Mouse (Mus musculus) activated CD4-positive, CD25-positive, alpha-beta regulatory T cell, adult 4 months (primary cell): ENCODE measurements around the gene Otp. TPM values are rescaled to one million over a fixed set of nuclear protein-coding genes. Genes with fewer than 3 reads are reported as not detected.

Source experiments
- ATAC-seq: one replicate; pipeline ENCODE4 v1.8.0; 2017
- polyA plus RNA-seq, 2 experiments: library from polyadenylated mRNA; unstranded; fragments of 100-300 nt; shearing (Covaris generic); gene quantifications; one replicate each; pipeline ENCODE4 v1.2.1; 2017

Otp gene
- polyA plus RNA-seq, 2 experiments from 2014 or later: not detected

GRCm38 (mm10) chr13:94874656-94875395 is 576 bp upstream of the Otp start:
- ATAC-seq: no peak

- no peak for ATAC-seq
Measured at GRCm38 (mm10) chr13:94876286-94877210, 1.1 kb downstream of the Otp start.

GRCm38 (mm10) chr13:94877211-94877590 is 1.8 kb downstream of the Otp start:
- ATAC-seq: no peak

GRCm38 (mm10) chr13:94877991-94878745 is 2.8 kb downstream of the Otp start:
- ATAC-seq: no peak

- no peak for ATAC-seq
Measured at GRCm38 (mm10) chr13:94881201-94881600, 5.8 kb downstream of the Otp start.

- ATAC-seq: no peak
Measured at GRCm38 (mm10) chr13:94882221-94882620, 6.8 kb downstream of the Otp start.

GRCm38 (mm10) chr13:94882711-94883145 is 7.3 kb downstream of the Otp start:
- ATAC-seq: no peak

- no peak for ATAC-seq
Measured at GRCm38 (mm10) chr13:94883163-94883965, 8.0 kb downstream of the Otp start.

- no peak for ATAC-seq
Measured at GRCm38 (mm10) chr13:94883966-94884960, 8.9 kb downstream of the Otp start.

- ATAC-seq: no peak
Measured at GRCm38 (mm10) chr13:94885291-94886235, 10.2 kb downstream of the Otp start.

- no peak for ATAC-seq
Measured at GRCm38 (mm10) chr13:94907841-94908240, 32.4 kb downstream of the Otp start.

GRCm38 (mm10) chr13:94912961-94913360 is 37.6 kb downstream of the Otp start:
- ATAC-seq: no peak

GRCm38 (mm10) chr13:94915654-94916053 is 40.3 kb downstream of the Otp start:
- no peak for ATAC-seq

- no peak for ATAC-seq
Measured at GRCm38 (mm10) chr13:94928086-94928485, 52.7 kb downstream of the Otp start.

Other genes with a start within 250 kb of the Otp start
- gene Tbca, start 86.7 kb upstream of the Otp start, polyA plus RNA-seq: 100 to 1,000 TPM; 229 to 310 TPM
- gene Wdr41, start 100.7 kb downstream of the Otp start, polyA plus RNA-seq: 1 to 10 TPM; 3.7 to 4.1 TPM